In genomic region chr4:94603031-94603629, GRCm38 (mm10) we compare ENCODE assay signal across 8 mouse cellular contexts. TPM values are rescaled to one million over a fixed set of nuclear protein-coding genes. Genes with fewer than 3 reads are reported as not detected.
DNase-seq lines count a peak whose midpoint lies in the region; ATAC-seq and TF ChIP-seq lines count a peak whose summit lies in the region.

Gene Plaa, minus strand, starts transcription at chr4:94603244.

- TF ChIP-seq EP300 in liver, embryonic 14.5 days (IDR thresholded peaks at IDR 0.05; ENCODE audit: low read depth) = 0 out of 2 replicates have a peak, but pooled peaks have one; percentile 9
- no peak for TF ChIP-seq EP300 in stomach, postnatal 0 days (optimal IDR thresholded peaks at IDR 0.05)

- peak; percentile 72 for DNase-seq in c-Kit-negative CD71-positive TER-119-positive erythroid progenitor cells, embryonic 14.5 days (ENCODE audit: low read depth, low spot score)
- peak; percentile 90 for DNase-seq in forebrain, embryonic 10.5 days (ENCODE audit: extremely low spot score, low spot score)
- DNase-seq in kidney, postnatal 25 days = peak; percentile 91 to 95
- peak; percentile 74 to 79 (median 75) for DNase-seq in liver, embryonic 14.5 days (ENCODE audit: low read depth in 3 of 3, low spot score in 3 of 3)
- DNase-seq in neural tube, embryonic 11.5 days (ENCODE audit: low spot score) = peak; percentile 95
- peak; percentile 93 for DNase-seq in stomach, postnatal 0 days (ENCODE audit: low spot score)

- peaks cover 3% of the 10 kb centered on the region for H3K36me3 ChIP-seq in forebrain, embryonic 10.5 days (replicated peaks)
- H3K36me3 ChIP-seq in heart, embryonic 15.5 days = no peaks in the 10 kb centered on the region
- H3K36me3 ChIP-seq in liver, embryonic 14.5 days (replicated peaks; ENCODE audit: control insufficient read depth, insufficient read depth, low read depth) = no peaks in the 10 kb centered on the region
- H3K36me3 ChIP-seq in neural tube, embryonic 11.5 days (ENCODE audit: control insufficient read depth, insufficient read depth, low read length) = no peaks in the 10 kb centered on the region
- no peaks in the 10 kb centered on the region for H3K36me3 ChIP-seq in stomach, postnatal 0 days (ENCODE audit: control insufficient read depth, insufficient read depth, low read length)

- H3K4me3 ChIP-seq in forebrain, embryonic 10.5 days = peak within 1 kb of the TSS; percentile 92
- H3K4me3 ChIP-seq in heart, embryonic 15.5 days = peak within 1 kb of the TSS; percentile 100
- H3K4me3 ChIP-seq in liver, embryonic 14.5 days (ENCODE audit: insufficient read depth in 1 of 2, low read depth in 2 of 2, low read length in 2 of 2) = peak within 1 kb of the TSS; percentile 64 to 91
- H3K4me3 ChIP-seq in neural tube, embryonic 11.5 days (ENCODE audit: low read depth, low read length) = peak within 1 kb of the TSS; percentile 93
- H3K4me3 ChIP-seq in stomach, postnatal 0 days (ENCODE audit: low read depth, low read length) = peak within 1 kb of the TSS; percentile 98

- under 1% methylated on average over 61 of the region's 61 CpGs for WGBS in forebrain, embryonic 10.5 days
- WGBS in heart, embryonic 15.5 days = under 1% methylated on average over 61 of the region's 61 CpGs
- WGBS in liver, embryonic 14.5 days (ENCODE audit: insufficient replicate concordance) = under 1% methylated on average over 61 of the region's 61 CpGs
- 0% methylated on average over 60 of the region's 61 CpGs for WGBS in neural tube, embryonic 11.5 days
- WGBS in stomach, postnatal 0 days = under 1% methylated on average over 60 of the region's 61 CpGs

- H3K4me2 ChIP-seq in heart, embryonic 15.5 days = peak within 1 kb of the TSS; percentile 81
- peak within 1 kb of the TSS; percentile 89 for H3K4me2 ChIP-seq in liver, embryonic 14.5 days (ENCODE audit: low read depth)
- peak within 1 kb of the TSS; percentile 74 for H3K4me2 ChIP-seq in neural tube, embryonic 11.5 days (ENCODE audit: low read depth)
- H3K4me2 ChIP-seq in stomach, postnatal 0 days (replicated peaks; ENCODE audit: low read depth) = peak within 1 kb of the TSS; percentile 73

- peak within 1 kb of the TSS; percentile 98 for H3K9ac ChIP-seq in heart, embryonic 15.5 days
- peak within 1 kb of the TSS; percentile 62 for H3K9ac ChIP-seq in liver, embryonic 14.5 days (replicated peaks)
- peak within 1 kb of the TSS; percentile 95 for H3K9ac ChIP-seq in neural tube, embryonic 11.5 days (ENCODE audit: low read length)
- peak within 1 kb of the TSS; percentile 92 for H3K9ac ChIP-seq in stomach, postnatal 0 days (ENCODE audit: low read length)

- ATAC-seq in CD4-positive, CD25-positive, alpha-beta regulatory T cell, adult 4 months = peak; percentile 96
- ATAC-seq in heart, embryonic 15.5 days (replicated peaks; ENCODE audit: insufficient number of reproducible peaks, insufficient read depth, low FRiP score, low read depth) = peak; percentile 99
- peak; percentile 99 for ATAC-seq in liver, embryonic 14.5 days (ENCODE audit: insufficient read depth)
- peak; percentile 98 for ATAC-seq in neural tube, embryonic 11.5 days (ENCODE audit: insufficient read depth, low FRiP score, low TSS enrichment)
- peak; percentile 99 for ATAC-seq in stomach, postnatal 0 days (ENCODE audit: low FRiP score, low TSS enrichment)

- no peaks in the 10 kb centered on the region for H3K9me3 ChIP-seq in forebrain, embryonic 10.5 days
- H3K9me3 ChIP-seq in heart, embryonic 15.5 days (replicated peaks) = no peaks in the 10 kb centered on the region
- no peaks in the 10 kb centered on the region for H3K9me3 ChIP-seq in liver, embryonic 14.5 days (ENCODE audit: control insufficient read depth, low read length)
- no peaks in the 10 kb centered on the region for H3K9me3 ChIP-seq in neural tube, embryonic 11.5 days (ENCODE audit: control insufficient read depth, low read length)
- no peaks in the 10 kb centered on the region for H3K9me3 ChIP-seq in stomach, postnatal 0 days (ENCODE audit: control insufficient read depth, low read length)

- H3K4me1 ChIP-seq in forebrain, embryonic 10.5 days = peaks cover 19% of the 10 kb centered on the region
- peaks cover 22% of the 10 kb centered on the region for H3K4me1 ChIP-seq in heart, embryonic 15.5 days (replicated peaks)
- H3K4me1 ChIP-seq in liver, embryonic 14.5 days (replicated peaks; ENCODE audit: control insufficient read depth in 2 of 2, insufficient read depth in 2 of 2, low read length in 1 of 2) = peaks cover 2 to 4% of the 10 kb centered on the region in 2 experiments; a peak in 2 of 4 replicates
- H3K4me1 ChIP-seq in neural tube, embryonic 11.5 days (ENCODE audit: control insufficient read depth, insufficient read depth, low read length) = 0 out of 2 replicates have a peak, but pooled peaks cover 3% of the 10 kb centered on the region
- H3K4me1 ChIP-seq in stomach, postnatal 0 days (replicated peaks; ENCODE audit: control insufficient read depth, insufficient read depth) = no peaks in the 10 kb centered on the region

- no peak for TF ChIP-seq CTCF in liver, embryonic 14.5 days (IDR thresholded peaks at IDR 0.05; ENCODE audit: low read depth)
- TF ChIP-seq CTCF in stomach, postnatal 0 days (IDR thresholded peaks at IDR 0.05; ENCODE audit: low read depth) = peak; percentile 5; the same call in 1 of the 2 replicates

- no peaks in the 10 kb centered on the region for H3K27me3 ChIP-seq in forebrain, embryonic 10.5 days (ENCODE audit: poor library complexity, severe bottlenecking)
- H3K27me3 ChIP-seq in heart, embryonic 15.5 days = no peaks in the 10 kb centered on the region
- H3K27me3 ChIP-seq in liver, embryonic 14.5 days (ENCODE audit: control insufficient read depth, insufficient read depth, low read length) = no peaks in the 10 kb centered on the region
- no peaks in the 10 kb centered on the region for H3K27me3 ChIP-seq in neural tube, embryonic 11.5 days (ENCODE audit: control insufficient read depth, insufficient read depth, low read length)
- no peaks in the 10 kb centered on the region for H3K27me3 ChIP-seq in stomach, postnatal 0 days (ENCODE audit: control insufficient read depth, insufficient read depth, low read length)

- peak within 1 kb of the TSS; percentile 96 for H3K27ac ChIP-seq in forebrain, embryonic 10.5 days
- peak within 1 kb of the TSS; percentile 94 for H3K27ac ChIP-seq in heart, embryonic 15.5 days
- H3K27ac ChIP-seq in liver, embryonic 14.5 days = peak within 1 kb of the TSS; percentile 8
- peak within 1 kb of the TSS; percentile 87 for H3K27ac ChIP-seq in neural tube, embryonic 11.5 days (ENCODE audit: low read depth, low read length)
- H3K27ac ChIP-seq in stomach, postnatal 0 days (replicated peaks) = peak within 1 kb of the TSS; percentile 91

RNA-seq across cellular contexts. Expression of gene Plaa, which starts in this region (rescaled TPM):
- polyA plus RNA-seq in CD4-positive, CD25-positive, alpha-beta regulatory T cell, adult 4 months (2017; shearing (Covaris generic)) = 10 to 100 TPM; 31.6 to 33.7 TPM
- 94.7 and 97.4 TPM in 2 replicates for polyA plus RNA-seq in forebrain, embryonic 10.5 days (2016; fragmentation: Nextera tagmentation; extraction: Ambion mirVana)
- polyA plus RNA-seq in heart, embryonic 15.5 days (2015; fragmentation: Nextera tagmentation; extraction: Ambion mirVana) = 48.3 and 49.5 TPM in 2 replicates
- polyA plus RNA-seq in liver, embryonic 14.5 days (2012; rRNA removed) = 12.0 and 17.0 TPM in 2 replicates
- 26.3 and 30.8 TPM in 2 replicates for polyA plus RNA-seq in liver, embryonic 14.5 days (2014; fragmentation: Nextera tagmentation; extraction: Ambion mirVana)
- polyA plus RNA-seq in neural tube, embryonic 11.5 days (2014; fragmentation: Nextera tagmentation; extraction: Ambion mirVana) = 97.4 and 99.0 TPM in 2 replicates
- 38.2 and 38.6 TPM in 2 replicates for polyA plus RNA-seq in stomach, postnatal 0 days (2015; fragmentation: Nextera tagmentation; extraction: Ambion mirVana)

Comparison
In these comparisons a context has a peak if more than half of its experiments do, and no peak if none do; other contexts are left out.
1. Peak in every context shown above with its lines: DNase-seq, ATAC-seq, H3K4me3 ChIP-seq and H3K27ac ChIP-seq.
2. H3K27ac ChIP-seq: peak in every context shown above with its lines; median percentile 96 in forebrain, embryonic 10.5 days; 94 in heart, embryonic 15.5 days; 91 in stomach, postnatal 0 days; 87 in neural tube, embryonic 11.5 days; 8 in liver, embryonic 14.5 days.